Mouse (Mus musculus) testis, postnatal 10 days (tissue): ENCODE results near the gene Cacnb2.

Source experiments
- DNase-seq: peaks from one replicate; pipeline ENCODE4 v3.0.0; 2021; ENCODE audit warnings: low spot score

The Cacnb2 gene

DNA sequence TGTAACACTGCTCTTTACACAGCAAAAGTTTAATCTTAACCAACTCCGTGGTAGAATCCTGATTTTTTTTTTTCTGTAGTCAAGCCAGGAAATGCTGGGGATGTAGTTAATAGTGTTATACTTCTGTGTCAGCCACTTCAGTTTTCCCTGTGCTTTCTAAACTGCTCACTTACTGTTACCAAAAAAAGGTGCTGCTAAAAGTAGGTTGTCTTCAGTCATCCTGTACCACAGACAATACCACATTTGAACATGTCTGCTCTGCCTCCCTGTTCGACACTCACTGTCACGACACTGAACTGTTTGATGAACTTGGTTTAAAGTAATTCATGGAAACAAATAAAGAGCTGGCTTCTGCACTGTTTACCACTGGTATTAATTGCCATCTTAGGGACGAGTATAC, 385.6 kb downstream of the Cacnb2 start:
- DNase-seq = no peak

- no peak for DNase-seq
Measured at GRCm38 (mm10) chr2:14989350-14989749, 386.5 kb downstream of the Cacnb2 start.

- no peak for DNase-seq
Measured at GRCm38 (mm10) chr2:14992531-14992930, 389.6 kb downstream of the Cacnb2 start.

DNA sequence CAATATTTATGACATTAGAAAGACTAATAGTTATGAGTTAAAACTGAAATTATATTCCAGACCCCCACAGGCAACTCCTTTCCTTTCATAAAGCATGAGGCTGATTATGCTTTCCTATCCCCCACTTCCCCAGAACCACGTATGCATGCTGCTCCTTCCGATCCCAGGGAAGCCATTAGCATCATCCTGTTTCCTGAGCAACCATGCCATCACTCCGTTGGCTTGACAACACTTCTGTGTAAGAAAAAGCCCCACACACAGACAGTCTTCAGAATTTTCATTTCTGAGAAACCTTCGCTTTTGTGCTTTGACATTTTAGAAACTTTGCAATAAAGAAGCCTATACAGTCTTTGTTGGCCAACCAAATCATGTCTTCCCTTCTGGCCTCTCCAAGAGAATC, 393.1 kb downstream of the Cacnb2 start:
- DNase-seq = no peak

- DNase-seq = no peak
Measured at GRCm38 (mm10) chr2:14997836-14998235, 394.9 kb downstream of the Cacnb2 start.

- no peak for DNase-seq
Measured at GRCm38 (mm10) chr2:15007531-15007930, 404.6 kb downstream of the Cacnb2 start.

DNA sequence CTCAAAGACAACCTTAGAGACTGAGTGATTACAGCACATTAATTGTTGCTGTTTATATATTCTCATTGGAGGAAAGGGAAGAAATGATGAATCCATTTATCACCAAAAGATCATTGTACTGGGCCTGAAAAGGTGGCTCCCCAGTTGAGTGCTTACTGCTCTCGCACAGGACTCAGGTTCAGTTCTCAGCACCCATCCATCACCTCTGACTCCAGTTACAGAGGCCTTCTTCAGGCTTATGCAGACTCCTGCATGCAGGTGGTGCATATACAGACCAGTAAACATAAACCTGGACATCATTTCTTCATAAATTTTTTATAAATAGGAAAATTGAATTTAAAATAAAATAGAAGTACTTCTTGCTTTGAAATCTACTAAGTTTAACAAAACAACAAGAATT, 405.2 kb downstream of the Cacnb2 start:
- DNase-seq = no peak

GRCm38 (mm10) chr2:15026817-15027216, 423.9 kb downstream of the Cacnb2 start:
- DNase-seq = no peak

- DNase-seq = no peak
Measured at GRCm38 (mm10) chr2:15027816-15028215, 424.9 kb downstream of the Cacnb2 start.
